Mouse (Mus musculus) ES-Bruce4 (cell line): ENCODE results near the gene Prok2. TPM values are rescaled to one million over a fixed set of nuclear protein-coding genes. Genes with fewer than 3 reads are reported as not detected.

Source experiments
- H3K27ac ChIP-seq: 2 replicates; pipeline ENCODE4 v1.5.1; 2012; ENCODE audit warnings: low read length, inconsistent platforms; ENCODE audit not compliant: insufficient read depth
- H3K27me3 ChIP-seq: 2 replicates; pipeline ENCODE4 v1.6.1; 2012; ENCODE audit warnings: mild to moderate bottlenecking, low read length, inconsistent platforms; ENCODE audit not compliant: control insufficient read depth, poor library complexity, insufficient read depth, severe bottlenecking
- H3K36me3 ChIP-seq: 2 replicates; pipeline ENCODE4 v1.6.1; 2012; ENCODE audit warnings: inconsistent platforms, mild to moderate bottlenecking, low read length, moderate library complexity; ENCODE audit not compliant: control insufficient read depth, poor library complexity, insufficient read depth, severe bottlenecking
- H3K4me1 ChIP-seq: one replicate; pipeline ENCODE4 v1.8.1; 2011; ENCODE audit warnings: low read length; ENCODE audit not compliant: control insufficient read depth, insufficient read depth
- H3K4me3 ChIP-seq: 2 replicates; pipeline ENCODE4 v1.5.1; 2011; ENCODE audit warnings: low read depth, mild to moderate bottlenecking, low read length
- H3K9ac ChIP-seq: 2 replicates; pipeline ENCODE4 v1.6.1; 2012; ENCODE audit warnings: low read depth, mild to moderate bottlenecking, inconsistent platforms; ENCODE audit not compliant: poor library complexity, severe bottlenecking
- H3K9me3 ChIP-seq: replicated peaks from 2 replicates; pipeline ENCODE4 v1.6.1; 2012; ENCODE audit warnings: mild to moderate bottlenecking, low read length, inconsistent platforms; ENCODE audit not compliant: control insufficient read depth, poor library complexity, insufficient read depth, severe bottlenecking
- CTCF ChIP-seq: IDR thresholded peaks from one replicate; pipeline ENCODE4 v1.8.1; 2011; ENCODE audit warnings: low read depth, low read length
- EP300 ChIP-seq: IDR thresholded peaks from 2 replicates; pipeline ENCODE4 v1.6.1; 2011; ENCODE audit warnings: low read depth, low read length; ENCODE audit not compliant: insufficient read depth
- POLR2A ChIP-seq: IDR thresholded peaks from one replicate; pipeline ENCODE4 v1.8.1; 2011; ENCODE audit warnings: low read length; ENCODE audit not compliant: insufficient read depth
- polyA plus RNA-seq: library from polyadenylated mRNA; stranded (reverse); fragments of >200 nt; gene quantifications from 2 replicates; pipeline ENCODE4 v1.2.4, GENCODE M21; 2011; ENCODE audit warnings: low read depth; ENCODE audit not compliant: missing spikeins, insufficient read depth, insufficient read length

Prok2 gene
- polyA plus RNA-seq, 1 experiment: not detected

GRCm38 (mm10) chr6:99713256-99713655, 12.9 kb downstream of the Prok2 start:
- Histone ChIP-seq H3K9ac (no peak overlapping the region), H3K4me1 (no peaks in the 10 kb centered on the region), H3K27ac (no peak overlapping the region), H3K4me3 (no peak overlapping the region), H3K9me3 (no peaks in the 10 kb centered on the region), H3K27me3 (no peaks in the 10 kb centered on the region), H3K36me3 (no peaks in the 10 kb centered on the region)
- TF ChIP-seq POLR2A: no peak
- TF ChIP-seq EP300: no peak
- TF ChIP-seq CTCF: no peak

GRCm38 (mm10) chr6:99711576-99712101, 14.6 kb downstream of the Prok2 start:
- Histone ChIP-seq H3K9ac (no peak overlapping the region), H3K27me3 (no peaks in the 10 kb centered on the region; the same call in 1 of the 2 replicates), H3K27ac (no peak overlapping the region), H3K36me3 (no peaks in the 10 kb centered on the region), H3K4me1 (no peaks in the 10 kb centered on the region), H3K4me3 (no peak overlapping the region), H3K9me3 (no peaks in the 10 kb centered on the region)
- TF ChIP-seq EP300: no peak
- no peak for TF ChIP-seq CTCF
- no peak for TF ChIP-seq POLR2A

- TF ChIP-seq POLR2A (no peak), EP300 (no peak), CTCF (no peak)
Observed at GRCm38 (mm10) chr6:99700484-99700883, 25.7 kb downstream of the Prok2 start.

GRCm38 (mm10) chr6:99692916-99693841, 33.0 kb downstream of the Prok2 start:
- H3K4me3 ChIP-seq: peak overlapping the region; percentile 88
- no peaks in the 10 kb centered on the region for H3K36me3 ChIP-seq
- peak overlapping the region; percentile 88 for H3K9ac ChIP-seq
- H3K27ac ChIP-seq: no peak overlapping the region
- no peaks in the 10 kb centered on the region for H3K9me3 ChIP-seq
- H3K4me1 ChIP-seq: no peaks in the 10 kb centered on the region
- H3K27me3 ChIP-seq: peaks cover 5% of the 10 kb centered on the region; the same call in 1 of the 2 replicates
- TF ChIP-seq EP300: no peak
- no peak for TF ChIP-seq CTCF
- TF ChIP-seq POLR2A: no peak

More at GRCm38 (mm10) chr6:99700484-99700883, 25.7 kb downstream of the Prok2 start:
- Histone ChIP-seq H3K36me3 (no peaks in the 10 kb centered on the region), H3K9me3 (no peaks in the 10 kb centered on the region), H3K4me3 (no peak overlapping the region), H3K27me3 (no peaks in the 10 kb centered on the region), H3K9ac (no peak overlapping the region), H3K27ac (no peak overlapping the region), H3K4me1 (no peaks in the 10 kb centered on the region)

- H3K36me3 ChIP-seq: no peaks in the 10 kb centered on the region
Observed at GRCm38 (mm10) chr6:99692206-99692915, 33.8 kb downstream of the Prok2 start, which contains the start of gene Gpr27. Gpr27 (plus strand) TSS chr6:99692679.

More at GRCm38 (mm10) chr6:99692206-99692915, 33.8 kb downstream of the Prok2 start, which contains the start of gene Gpr27:
- TF ChIP-seq CTCF (no peak), POLR2A (no peak), EP300 (no peak)
- H3K4me1 ChIP-seq: no peaks in the 10 kb centered on the region
- peak within 1 kb of the TSS; percentile 88 for H3K4me3 ChIP-seq
- no peak within 1 kb of the TSS for H3K27ac ChIP-seq
- no peaks in the 10 kb centered on the region for H3K9me3 ChIP-seq
- peak within 1 kb of the TSS; percentile 88 for H3K9ac ChIP-seq
- H3K27me3 ChIP-seq: peaks cover 5% of the 10 kb centered on the region; the same call in 1 of the 2 replicates
